Mouse (Mus musculus): ENCODE results near the gene Rab12. TPM values are rescaled to one million over a fixed set of nuclear protein-coding genes. Genes with fewer than 3 reads are reported as not detected.
"Not testable (repeated sequence)": the region's sequence is repeated elsewhere in the genome, so short reads cannot be mapped to it uniquely, and the experiment has no call there.

The Rab12 gene
- 49.6 and 51.0 TPM in 2 replicates for polyA plus RNA-seq (2015; fragmentation: Nextera tagmentation; extraction: Ambion mirVana)

GRCm38 (mm10) chr17:66519554-66520553 lies at the start of gene Rab12:
Rab12 (minus strand) TSS chr17:66519729.
- no peaks in the 10 kb centered on the region for H3K9me3 ChIP-seq (replicated peaks)
- peak within 1 kb of the TSS; percentile 90 for H3K4me2 ChIP-seq
- peak within 1 kb of the TSS; percentile 96 for H3K9ac ChIP-seq
- no peaks in the 10 kb centered on the region for H3K27me3 ChIP-seq
- H3K4me1 ChIP-seq (replicated peaks) = peaks cover 18% of the 10 kb centered on the region
- peak; percentile 86 for ATAC-seq (replicated peaks; ENCODE audit: insufficient number of reproducible peaks, insufficient read depth, low FRiP score, low read depth)
- H3K27ac ChIP-seq = peak within 1 kb of the TSS; percentile 39; the same call in 1 of the 2 replicates
- 8% methylated on average over 47 of the region's 71 CpGs for WGBS
- H3K4me3 ChIP-seq = peak within 1 kb of the TSS; percentile 97
- H3K36me3 ChIP-seq = no peaks in the 10 kb centered on the region

- H3K27me3 ChIP-seq = no peaks in the 10 kb centered on the region
- WGBS = 53% methylated on average over 7 of the region's 7 CpGs
- H3K4me2 ChIP-seq = no peak overlapping the region
- no peak overlapping the region for H3K4me3 ChIP-seq
- peak; percentile 72 for ATAC-seq (replicated peaks; ENCODE audit: insufficient number of reproducible peaks, insufficient read depth, low FRiP score, low read depth)
- no peak overlapping the region for H3K27ac ChIP-seq
- no peaks in the 10 kb centered on the region for H3K4me1 ChIP-seq (replicated peaks)
- H3K9ac ChIP-seq = no peak overlapping the region
- no peaks in the 10 kb centered on the region for H3K9me3 ChIP-seq (replicated peaks)
- no peaks in the 10 kb centered on the region for H3K36me3 ChIP-seq
These were observed 44.7 kb upstream of the Rab12 start for GRCm38 (mm10) chr17:66564213-66564612.

GRCm38 (mm10) chr17:66563551-66563950 lies 44.0 kb upstream of the Rab12 start:
- no peak overlapping the region for H3K27ac ChIP-seq
- no peaks in the 10 kb centered on the region for H3K27me3 ChIP-seq
- no peaks in the 10 kb centered on the region for H3K9me3 ChIP-seq (replicated peaks)
- H3K4me2 ChIP-seq = no peak overlapping the region
- H3K36me3 ChIP-seq = no peaks in the 10 kb centered on the region
- H3K9ac ChIP-seq = no peak overlapping the region
- H3K4me3 ChIP-seq = no peak overlapping the region
- ATAC-seq (replicated peaks; ENCODE audit: insufficient number of reproducible peaks, insufficient read depth, low FRiP score, low read depth) = no peak
- 23% methylated on average over 1 of the region's 1 CpGs for WGBS
- H3K4me1 ChIP-seq (replicated peaks) = no peaks in the 10 kb centered on the region

GRCm38 (mm10) chr17:66561380-66561779 lies 41.9 kb upstream of the Rab12 start:
- WGBS = 55% methylated on average over 2 of the region's 2 CpGs
- no peak for ATAC-seq (replicated peaks; ENCODE audit: insufficient number of reproducible peaks, insufficient read depth, low FRiP score, low read depth)
- H3K9me3 ChIP-seq (replicated peaks) = no peaks in the 10 kb centered on the region
- no peaks in the 10 kb centered on the region for H3K27me3 ChIP-seq
- no peak overlapping the region for H3K9ac ChIP-seq
- no peak overlapping the region for H3K4me2 ChIP-seq
- H3K27ac ChIP-seq = no peak overlapping the region
- H3K4me3 ChIP-seq = no peak overlapping the region
- no peaks in the 10 kb centered on the region for H3K36me3 ChIP-seq
- no peaks in the 10 kb centered on the region for H3K4me1 ChIP-seq (replicated peaks)

GRCm38 (mm10) chr17:66558404-66559317 lies 39.1 kb upstream of the Rab12 start:
- no peak for ATAC-seq (replicated peaks; ENCODE audit: insufficient number of reproducible peaks, insufficient read depth, low FRiP score, low read depth)
- Histone ChIP-seq H3K9ac (no peak overlapping the region), H3K4me2 (no peak overlapping the region), H3K27me3 (no peaks in the 10 kb centered on the region), H3K9me3 (replicated peaks) (no peaks in the 10 kb centered on the region), H3K36me3 (no peaks in the 10 kb centered on the region), H3K4me3 (no peak overlapping the region), H3K27ac (no peak overlapping the region), H3K4me1 (replicated peaks) (no peaks in the 10 kb centered on the region)
- WGBS = 83% methylated on average over 17 of the region's 17 CpGs

- WGBS = 80% methylated on average over 4 of the region's 4 CpGs
- no peak for ATAC-seq (replicated peaks; ENCODE audit: insufficient number of reproducible peaks, insufficient read depth, low FRiP score, low read depth)
- H3K9me3 ChIP-seq (replicated peaks) = no peaks in the 10 kb centered on the region
These were observed 33.2 kb upstream of the Rab12 start for GRCm38 (mm10) chr17:66552690-66553089.

GRCm38 (mm10) chr17:66550486-66550885 lies 31.0 kb upstream of the Rab12 start:
- 83% methylated on average over 5 of the region's 5 CpGs for WGBS
- no peaks in the 10 kb centered on the region for H3K4me1 ChIP-seq (replicated peaks)
- no peak overlapping the region for H3K27ac ChIP-seq
- no peaks in the 10 kb centered on the region for H3K27me3 ChIP-seq
- no peak for ATAC-seq (replicated peaks; ENCODE audit: insufficient number of reproducible peaks, insufficient read depth, low FRiP score, low read depth)
- H3K9ac ChIP-seq = no peak overlapping the region
- H3K9me3 ChIP-seq (replicated peaks) = no peaks in the 10 kb centered on the region
- H3K4me2 ChIP-seq = no peak overlapping the region
- H3K4me3 ChIP-seq = no peak overlapping the region
- H3K36me3 ChIP-seq = no peaks in the 10 kb centered on the region

More at GRCm38 (mm10) chr17:66552690-66553089, 33.2 kb upstream of the Rab12 start:
- Histone ChIP-seq H3K4me2 (no peak overlapping the region), H3K27me3 (no peaks in the 10 kb centered on the region), H3K9ac (no peak overlapping the region), H3K36me3 (no peaks in the 10 kb centered on the region), H3K27ac (no peak overlapping the region), H3K4me3 (no peak overlapping the region), H3K4me1 (replicated peaks) (no peaks in the 10 kb centered on the region)

- no peak for ATAC-seq (replicated peaks; ENCODE audit: insufficient number of reproducible peaks, insufficient read depth, low FRiP score, low read depth)
- H3K27ac ChIP-seq = no peak overlapping the region
- 89% methylated on average over 1 of the region's 1 CpGs for WGBS
- no peaks in the 10 kb centered on the region for H3K9me3 ChIP-seq (replicated peaks)
- H3K9ac ChIP-seq = no peak overlapping the region
- H3K4me2 ChIP-seq = no peak overlapping the region
- H3K36me3 ChIP-seq = no peaks in the 10 kb centered on the region
- H3K4me1 ChIP-seq (replicated peaks) = no peaks in the 10 kb centered on the region
- H3K4me3 ChIP-seq = no peak overlapping the region
- no peaks in the 10 kb centered on the region for H3K27me3 ChIP-seq
These were observed 12.8 kb upstream of the Rab12 start for GRCm38 (mm10) chr17:66532285-66532684.

GRCm38 (mm10) chr17:66523396-66523795 lies 3.9 kb upstream of the Rab12 start:
- Histone ChIP-seq H3K9ac (no peak overlapping the region), H3K27ac (no peak overlapping the region), H3K4me1 (replicated peaks) (peaks cover 6% of the 10 kb centered on the region), H3K4me2 (no peak overlapping the region), H3K9me3 (replicated peaks) (no peaks in the 10 kb centered on the region), H3K36me3 (no peaks in the 10 kb centered on the region), H3K27me3 (no peaks in the 10 kb centered on the region), H3K4me3 (no peak overlapping the region)
- 58% methylated on average over 5 of the region's 5 CpGs for WGBS
- ATAC-seq (replicated peaks; ENCODE audit: insufficient number of reproducible peaks, insufficient read depth, low FRiP score, low read depth) = no peak

- not testable (repeated sequence) for H3K9me3 ChIP-seq (replicated peaks); H3K9ac ChIP-seq; H3K27ac ChIP-seq; ATAC-seq (replicated peaks; ENCODE audit: insufficient number of reproducible peaks, insufficient read depth, low FRiP score, low read depth); H3K4me3 ChIP-seq; H3K36me3 ChIP-seq; H3K4me2 ChIP-seq; H3K27me3 ChIP-seq
- peaks cover 12% of the 10 kb centered on the region for H3K4me1 ChIP-seq (replicated peaks)
- WGBS = 89% methylated on average over 1 of the region's 1 CpGs
These were observed 3.1 kb upstream of the Rab12 start for GRCm38 (mm10) chr17:66522631-66523030.

Measured in heart, embryonic 15.5 days (tissue).